Mouse (Mus musculus) heart, postnatal 0 days (tissue): ENCODE measurements around the gene Srrm3. TPM values are rescaled to one million over a fixed set of nuclear protein-coding genes. Genes with fewer than 3 reads are reported as not detected.

Experiments
- ATAC-seq: fragments of 200-750 bp; cut with Nextera tagmentation; 2 replicates; pipeline ENCODE4 v1.8.0; 2017; ENCODE audit warnings: low read depth, moderate number of reproducible peaks, moderate library complexity; ENCODE audit not compliant: insufficient read depth
- DNase-seq: peaks from one replicate; pipeline ENCODE4 v3.0.0-alpha.2; 2016; ENCODE audit warnings: low spot score
- H3K27ac ChIP-seq: fragments of 300-500 bp; sonication (generic); 2 replicates; pipeline ENCODE4 v1.5.1; 2014; ENCODE audit warnings: low read depth, mild to moderate bottlenecking
- H3K27me3 ChIP-seq: fragments of 300-500 bp; sonication (generic); 2 replicates; pipeline ENCODE4 v1.6.1; 2014; ENCODE audit warnings: low read length, mixed read lengths; ENCODE audit not compliant: control insufficient read depth, insufficient read depth
- H3K36me3 ChIP-seq: fragments of 300-500 bp; sonication (generic); replicated peaks from 2 replicates; pipeline ENCODE4 v1.6.1; 2014; ENCODE audit warnings: low read length, mixed read lengths; ENCODE audit not compliant: control insufficient read depth, insufficient read depth
- H3K4me1 ChIP-seq: fragments of 300-500 bp; sonication (generic); 2 replicates; pipeline ENCODE4 v1.6.1; 2014; ENCODE audit warnings: antibody characterized with exemption; ENCODE audit not compliant: control insufficient read depth, insufficient read depth
- H3K4me2 ChIP-seq: fragments of 300-500 bp; sonication (generic); 2 replicates; pipeline ENCODE4 v1.6.1; 2014; ENCODE audit warnings: low read depth, mild to moderate bottlenecking, low read length, moderate library complexity
- H3K4me3 ChIP-seq: fragments of 300-500 bp; sonication (generic); 2 replicates; pipeline ENCODE4 v1.5.1; 2014; ENCODE audit warnings: low read depth, low read length
- H3K9ac ChIP-seq: fragments of 300-500 bp; sonication (generic); replicated peaks from 2 replicates; pipeline ENCODE4 v1.6.1; 2014; ENCODE audit warnings: low read depth, low read length, mixed read lengths
- H3K9me3 ChIP-seq: fragments of 300-500 bp; sonication (generic); replicated peaks from 2 replicates; pipeline ENCODE4 v1.6.1; 2016; ENCODE audit warnings: low read length; ENCODE audit not compliant: control insufficient read depth
- CTCF ChIP-seq: IDR thresholded peaks from 2 replicates; pipeline ENCODE4 v1.5.1; 2016; ENCODE audit warnings: antibody characterized with exemption, control low read depth, low read depth
- EP300 ChIP-seq: IDR thresholded peaks from 2 replicates; pipeline ENCODE4 v1.6.1; 2016; ENCODE audit warnings: antibody characterized with exemption, low read depth
- WGBS: fragments of 180-500 bp; shearing (Covaris S2); extraction: QIAGEN DNeasy Blood & Tissue Kit; methylation state at CpG from one replicate; pipeline ENCODE4 v1.1.7; 2014; 5-methylcytosine and 5-hydroxymethylcytosine counted together
- polyA plus RNA-seq: library from polyadenylated mRNA; unstranded; fragments of >200 nt; fragmentation: Nextera tagmentation; extraction: Ambion mirVana; gene quantifications from 2 replicates; pipeline ENCODE4 v1.2.1, GENCODE M21; 2015
- total RNA-seq: library from RNA; depleted of rRNA; stranded (reverse); fragments of >200 nt; gene quantifications from 2 replicates; pipeline ENCODE4 v1.2.3, GENCODE M21; 2014; ENCODE audit warnings: low replicate concordance

Srrm3 gene
- total and polyA plus RNA-seq, 2 experiments from 2014 or later = 0.31 TPM; not detected in 1

GRCm38 (mm10) chr5:135804735-135805134 lies 2.0 kb upstream of the Srrm3 start:
- no peaks in the 10 kb centered on the region for H3K9me3 ChIP-seq
- H3K36me3 ChIP-seq = no peaks in the 10 kb centered on the region
- H3K9ac ChIP-seq = no peak overlapping the region
- no peak overlapping the region for H3K27ac ChIP-seq
- no peak for DNase-seq
- H3K4me1 ChIP-seq = no peaks in the 10 kb centered on the region
- 47% methylated on average over 2 of the region's 2 CpGs for WGBS
- H3K4me3 ChIP-seq = no peak overlapping the region
- H3K4me2 ChIP-seq = no peak overlapping the region
- H3K27me3 ChIP-seq = no peaks in the 10 kb centered on the region
- TF ChIP-seq CTCF (no peak), EP300 (no peak)
- no peak for ATAC-seq

GRCm38 (mm10) chr5:135807263-135807637 lies 560 bp downstream of the Srrm3 start:
- TF ChIP-seq CTCF (no peak), EP300 (no peak)
- Histone ChIP-seq H3K9ac (no peak overlapping the region), H3K27ac (no peak overlapping the region), H3K36me3 (no peaks in the 10 kb centered on the region), H3K4me1 (no peaks in the 10 kb centered on the region), H3K4me3 (no peak overlapping the region), H3K4me2 (no peak overlapping the region), H3K9me3 (no peaks in the 10 kb centered on the region), H3K27me3 (no peaks in the 10 kb centered on the region)
- ATAC-seq (no peak), DNase-seq (no peak)
- WGBS = 37% methylated on average over 3 of the region's 3 CpGs

- Histone ChIP-seq H3K27ac (no peak overlapping the region), H3K4me1 (no peaks in the 10 kb centered on the region), H3K4me2 (no peak overlapping the region), H3K27me3 (no peaks in the 10 kb centered on the region), H3K9ac (no peak overlapping the region), H3K4me3 (no peak overlapping the region), H3K9me3 (no peaks in the 10 kb centered on the region), H3K36me3 (no peaks in the 10 kb centered on the region)
- no peak for ATAC-seq
- 48% methylated on average over 5 of the region's 5 CpGs for WGBS
- no peak for TF ChIP-seq EP300
- TF ChIP-seq CTCF = no peak
- no peak for DNase-seq
These were observed 6.3 kb downstream of the Srrm3 start for GRCm38 (mm10) chr5:135812991-135813390.

GRCm38 (mm10) chr5:135818491-135818890 lies 11.8 kb downstream of the Srrm3 start:
- DNase-seq = no peak

GRCm38 (mm10) chr5:135822316-135822944 lies 15.7 kb downstream of the Srrm3 start:
- ATAC-seq = no peak
- H3K27ac ChIP-seq = no peak overlapping the region
- no peaks in the 10 kb centered on the region for H3K4me1 ChIP-seq
- no peak for DNase-seq
- TF ChIP-seq CTCF = no peak
- TF ChIP-seq EP300 = no peak
- no peaks in the 10 kb centered on the region for H3K36me3 ChIP-seq
- WGBS = 31% methylated on average over 7 of the region's 7 CpGs
- H3K4me2 ChIP-seq = no peak overlapping the region
- no peak overlapping the region for H3K4me3 ChIP-seq
- H3K9me3 ChIP-seq = no peaks in the 10 kb centered on the region
- peaks cover 7% of the 10 kb centered on the region; the same call in 1 of the 2 replicates for H3K27me3 ChIP-seq
- H3K9ac ChIP-seq = no peak overlapping the region

More at GRCm38 (mm10) chr5:135818491-135818890, 11.8 kb downstream of the Srrm3 start:
- H3K27ac ChIP-seq = no peak overlapping the region
- H3K4me1 ChIP-seq = no peaks in the 10 kb centered on the region
- H3K9me3 ChIP-seq = no peaks in the 10 kb centered on the region
- no peak for TF ChIP-seq CTCF
- no peak for TF ChIP-seq EP300
- no peak for ATAC-seq
- no peaks in the 10 kb centered on the region for H3K36me3 ChIP-seq
- no peak overlapping the region for H3K9ac ChIP-seq
- H3K27me3 ChIP-seq = peaks cover 7% of the 10 kb centered on the region; the same call in 1 of the 2 replicates
- WGBS = 26% methylated on average over 7 of the region's 7 CpGs
- H3K4me3 ChIP-seq = no peak overlapping the region
- no peak overlapping the region for H3K4me2 ChIP-seq

GRCm38 (mm10) chr5:135824517-135824916 lies 17.8 kb downstream of the Srrm3 start:
- TF ChIP-seq EP300 = no peak
- peaks cover 4% of the 10 kb centered on the region; the same call in 1 of the 2 replicates for H3K27me3 ChIP-seq
- no peaks in the 10 kb centered on the region for H3K36me3 ChIP-seq
- H3K4me2 ChIP-seq = no peak overlapping the region
- DNase-seq (no peak), ATAC-seq (no peak)
- no peaks in the 10 kb centered on the region for H3K4me1 ChIP-seq
- no peak overlapping the region for H3K9ac ChIP-seq
- WGBS = 58% methylated on average over 3 of the region's 3 CpGs
- no peak overlapping the region for H3K27ac ChIP-seq
- H3K4me3 ChIP-seq = no peak overlapping the region
- H3K9me3 ChIP-seq = no peaks in the 10 kb centered on the region
